Mouse (Mus musculus): ENCODE measurements around the gene Zc3h14. TPM values are rescaled to one million over a fixed set of nuclear protein-coding genes. Genes with fewer than 3 reads are reported as not detected.

Zc3h14 gene
- polyA plus RNA-seq, 1 experiment from 2014 or later, result 84.2 TPM

GRCm38 (mm10) chr12:98802245-98802644 is 55.5 kb downstream of the Zc3h14 start:
- H3K27ac ChIP-seq (replicated peaks), result no peak overlapping the region
- peaks cover 44% of the 10 kb centered on the region for H3K36me3 ChIP-seq
- H3K4me1 ChIP-seq, result peaks cover 7% of the 10 kb centered on the region; the same call in 1 of the 2 replicates
- 61% methylated on average over 3 of the region's 3 CpGs for WGBS
- no peak overlapping the region for H3K4me3 ChIP-seq
- no peaks in the 10 kb centered on the region for H3K9me3 ChIP-seq
- H3K27me3 ChIP-seq (replicated peaks), result no peaks in the 10 kb centered on the region
- H3K9ac ChIP-seq, result no peak overlapping the region
- no peak overlapping the region for H3K4me2 ChIP-seq
- no peak for ATAC-seq (ENCODE audit: extremely low read depth, insufficient number of reproducible peaks, low FRiP score, low TSS enrichment)

- no peak overlapping the region for H3K4me3 ChIP-seq
- no peaks in the 10 kb centered on the region for H3K27me3 ChIP-seq (replicated peaks)
- peaks cover 34% of the 10 kb centered on the region for H3K36me3 ChIP-seq
- H3K4me1 ChIP-seq, result peaks cover 7% of the 10 kb centered on the region; the same call in 1 of the 2 replicates
- no peak for ATAC-seq (ENCODE audit: extremely low read depth, insufficient number of reproducible peaks, low FRiP score, low TSS enrichment)
- no peak overlapping the region for H3K9ac ChIP-seq
- H3K27ac ChIP-seq (replicated peaks), result no peak overlapping the region
- no peaks in the 10 kb centered on the region for H3K9me3 ChIP-seq
- WGBS, result 78% methylated on average over 3 of the region's 3 CpGs
- H3K4me2 ChIP-seq, result no peak overlapping the region
Observed at GRCm38 (mm10) chr12:98804078-98804748, 57.4 kb downstream of the Zc3h14 start.

GRCm38 (mm10) chr12:98820781-98821180 is 74.0 kb downstream of the Zc3h14 start:
- Histone ChIP-seq H3K27ac (replicated peaks) (no peak overlapping the region), H3K4me1 (no peaks in the 10 kb centered on the region), H3K4me3 (no peak overlapping the region), H3K9ac (no peak overlapping the region), H3K9me3 (no peaks in the 10 kb centered on the region), H3K4me2 (no peak overlapping the region), H3K27me3 (replicated peaks) (no peaks in the 10 kb centered on the region), H3K36me3 (peaks cover 19% of the 10 kb centered on the region)
- WGBS, result 75% methylated on average over 2 of the region's 2 CpGs
- no peak for ATAC-seq (ENCODE audit: extremely low read depth, insufficient number of reproducible peaks, low FRiP score, low TSS enrichment)

GRCm38 (mm10) chr12:98831122-98831521 is 84.4 kb downstream of the Zc3h14 start:
- Histone ChIP-seq H3K4me1 (peaks cover 18% of the 10 kb centered on the region), H3K9ac (no peak overlapping the region), H3K4me3 (no peak overlapping the region), H3K4me2 (no peak overlapping the region), H3K27me3 (replicated peaks) (no peaks in the 10 kb centered on the region), H3K36me3 (peaks cover 6% of the 10 kb centered on the region; the same call in 1 of the 2 replicates), H3K27ac (replicated peaks) (no peak overlapping the region), H3K9me3 (no peaks in the 10 kb centered on the region)
- WGBS, result 77% methylated on average over 7 of the region's 7 CpGs
- no peak for ATAC-seq (ENCODE audit: extremely low read depth, insufficient number of reproducible peaks, low FRiP score, low TSS enrichment)

- Histone ChIP-seq H3K4me2 (no peak overlapping the region), H3K4me1 (peaks cover 18% of the 10 kb centered on the region), H3K36me3 (peaks cover 6% of the 10 kb centered on the region; the same call in 1 of the 2 replicates), H3K27ac (replicated peaks) (no peak overlapping the region), H3K9ac (no peak overlapping the region), H3K27me3 (replicated peaks) (no peaks in the 10 kb centered on the region), H3K4me3 (no peak overlapping the region), H3K9me3 (no peaks in the 10 kb centered on the region)
- no peak for ATAC-seq (ENCODE audit: extremely low read depth, insufficient number of reproducible peaks, low FRiP score, low TSS enrichment)
- 75% methylated on average over 8 of the region's 8 CpGs for WGBS
Observed at GRCm38 (mm10) chr12:98832929-98833598, 86.3 kb downstream of the Zc3h14 start.

- no peaks in the 10 kb centered on the region for H3K9me3 ChIP-seq
- H3K9ac ChIP-seq, result no peak overlapping the region
- no peak for ATAC-seq (ENCODE audit: extremely low read depth, insufficient number of reproducible peaks, low FRiP score, low TSS enrichment)
- H3K27me3 ChIP-seq (replicated peaks), result no peaks in the 10 kb centered on the region
- peaks cover 18% of the 10 kb centered on the region for H3K4me1 ChIP-seq
- no peak overlapping the region for H3K4me2 ChIP-seq
- H3K36me3 ChIP-seq, result peaks cover 3% of the 10 kb centered on the region; the same call in 1 of the 2 replicates
- 76% methylated on average over 1 of the region's 1 CpGs for WGBS
- no peak overlapping the region for H3K27ac ChIP-seq (replicated peaks)
- no peak overlapping the region for H3K4me3 ChIP-seq
Observed at GRCm38 (mm10) chr12:98833901-98834300, 87.1 kb downstream of the Zc3h14 start.

GRCm38 (mm10) chr12:98834879-98835278 is 88.1 kb downstream of the Zc3h14 start:
- H3K27me3 ChIP-seq (replicated peaks), result no peaks in the 10 kb centered on the region
- no peaks in the 10 kb centered on the region for H3K9me3 ChIP-seq
- H3K4me1 ChIP-seq, result peaks cover 18% of the 10 kb centered on the region
- 57% methylated on average over 2 of the region's 2 CpGs for WGBS
- no peak overlapping the region for H3K9ac ChIP-seq
- no peak overlapping the region for H3K4me3 ChIP-seq
- ATAC-seq (ENCODE audit: extremely low read depth, insufficient number of reproducible peaks, low FRiP score, low TSS enrichment), result no peak
- peaks cover 3% of the 10 kb centered on the region; the same call in 1 of the 2 replicates for H3K36me3 ChIP-seq
- no peak overlapping the region for H3K4me2 ChIP-seq
- no peak overlapping the region for H3K27ac ChIP-seq (replicated peaks)

GRCm38 (mm10) chr12:98835466-98835865 is 88.7 kb downstream of the Zc3h14 start:
- Histone ChIP-seq H3K36me3 (peaks cover 3% of the 10 kb centered on the region; the same call in 1 of the 2 replicates), H3K9me3 (no peaks in the 10 kb centered on the region), H3K9ac (no peak overlapping the region), H3K4me2 (no peak overlapping the region), H3K27ac (replicated peaks) (no peak overlapping the region), H3K4me1 (peaks cover 18% of the 10 kb centered on the region), H3K27me3 (replicated peaks) (no peaks in the 10 kb centered on the region), H3K4me3 (no peak overlapping the region)
- 70% methylated on average over 2 of the region's 2 CpGs for WGBS
- no peak for ATAC-seq (ENCODE audit: extremely low read depth, insufficient number of reproducible peaks, low FRiP score, low TSS enrichment)

Other genes starting within 250 kb of the Zc3h14 start
- gene Kcnk10, start 168.7 kb upstream of the Zc3h14 start, polyA plus RNA-seq (2015; fragmentation: Nextera tagmentation; extraction: Ambion mirVana), result 0.08 and 0.15 TPM in 2 replicates
- gene Spata7, start 118.8 kb upstream of the Zc3h14 start, polyA plus RNA-seq (2015; fragmentation: Nextera tagmentation; extraction: Ambion mirVana), result 10.9 and 11.0 TPM in 2 replicates
- gene Ptpn21, start 9.6 kb upstream of the Zc3h14 start, polyA plus RNA-seq (2015; fragmentation: Nextera tagmentation; extraction: Ambion mirVana), result 9.0 and 9.3 TPM in 2 replicates
- gene Eml5, start 154.5 kb downstream of the Zc3h14 start, polyA plus RNA-seq (2015; fragmentation: Nextera tagmentation; extraction: Ambion mirVana), result 4.4 and 5.0 TPM in 2 replicates
- gene Ttc8, start 173.6 kb downstream of the Zc3h14 start, polyA plus RNA-seq (2015; fragmentation: Nextera tagmentation; extraction: Ambion mirVana), result 14.4 and 14.6 TPM in 2 replicates

Measured in heart, embryonic 13.5 days (tissue).